Mouse (Mus musculus) lung, adult 2 months (tissue): ENCODE results near the gene Cars2.

ENCODE experiments used
- CTCF ChIP-seq: fragments of 200-500 bp; IDR thresholded peaks from 2 replicates; pipeline ENCODE4 v1.5.1; 2011; ENCODE audit warnings: mild to moderate bottlenecking, low read length, control low read depth; ENCODE audit not compliant: insufficient read depth
- POLR2A ChIP-seq: fragments of 200-500 bp; IDR thresholded peaks from 2 replicates; pipeline ENCODE4 v1.6.1; 2011; ENCODE audit warnings: low read depth, mild to moderate bottlenecking, control low read depth, low read length, borderline replicate concordance; ENCODE audit errors: extremely low read depth

DNA sequence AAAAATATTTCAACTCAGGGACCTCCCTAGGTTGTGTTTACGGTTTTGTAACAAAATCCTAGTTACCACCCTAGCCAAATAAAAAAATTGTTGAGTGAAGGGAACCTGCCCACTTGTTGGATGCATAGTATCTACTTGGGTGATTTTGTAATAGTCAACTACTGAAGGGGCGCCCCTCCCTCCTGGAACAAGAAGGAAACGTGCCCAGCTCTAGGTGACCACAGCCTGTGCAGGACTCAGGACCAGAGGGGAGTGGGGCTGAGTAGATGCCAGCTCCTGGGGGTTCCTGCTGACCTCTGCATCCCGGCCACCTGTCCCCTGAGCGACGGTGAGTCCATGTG, 32.6 kb downstream of the Cars2 start:
- no peak for TF ChIP-seq POLR2A
- no peak for TF ChIP-seq CTCF
